Mouse (Mus musculus) kidney, postnatal 10 days (tissue): ENCODE measurements around the gene Artn.

Experiments used
- DNase-seq: peaks from one replicate; pipeline ENCODE4 v3.0.0; 2021; ENCODE audit warnings: mixed read lengths

The Artn gene

GRCm38 (mm10) chr4:117887920-117888319, 41.6 kb downstream of the Artn start:
- no peak for DNase-seq

- peak; percentile 98 for DNase-seq
Measured at GRCm38 (mm10) chr4:117887133-117887532, 42.4 kb downstream of the Artn start, which contains the start of gene Atp6v0b. TSS of gene Atp6v0b (minus strand) at chr4:117887333.

GRCm38 (mm10) chr4:117886644-117887043, 42.9 kb downstream of the Artn start:
- peak; percentile 54 for DNase-seq

- no peak for DNase-seq
Measured at GRCm38 (mm10) chr4:117885994-117886393, 43.6 kb downstream of the Artn start.

GRCm38 (mm10) chr4:117885093-117885492, 44.5 kb downstream of the Artn start:
- no peak for DNase-seq

- no peak for DNase-seq
Measured at GRCm38 (mm10) chr4:117884146-117884545, 45.4 kb downstream of the Artn start.

- peak; percentile 79 for DNase-seq
Measured at GRCm38 (mm10) chr4:117882701-117883691, 46.6 kb downstream of the Artn start, which contains the start of gene B4galt2. TSS of gene B4galt2 (minus strand) at chr4:117883487.

- DNase-seq = no peak
Measured at GRCm38 (mm10) chr4:117878703-117879102, 50.9 kb downstream of the Artn start.

- no peak for DNase-seq
Measured at GRCm38 (mm10) chr4:117878301-117878700, 51.3 kb downstream of the Artn start.
